Mouse (Mus musculus) neural tube, embryonic 14.5 days (tissue): Measurements from ENCODE around the gene Hepacam. TPM values are rescaled to one million over a fixed set of nuclear protein-coding genes. Genes with fewer than 3 reads are reported as not detected.

Source experiments
- ATAC-seq: fragments of 200-750 bp; cut with Nextera tagmentation; 2 replicates; pipeline ENCODE4 v1.8.0; 2017; ENCODE audit warnings: low read depth, mild to moderate bottlenecking, moderate TSS enrichment, moderate library complexity
- H3K27ac ChIP-seq: fragments of 300-500 bp; sonication (generic); 2 replicates; pipeline ENCODE4 v1.5.1; 2014; ENCODE audit warnings: low read depth, mild to moderate bottlenecking, control low read depth, low read length, moderate library complexity, mixed read lengths
- H3K27me3 ChIP-seq: fragments of 300-500 bp; sonication (generic); 2 replicates; pipeline ENCODE4 v1.6.1; 2014; ENCODE audit warnings: low read length; ENCODE audit not compliant: control insufficient read depth, insufficient read depth
- H3K36me3 ChIP-seq: fragments of 300-500 bp; sonication (generic); 2 replicates; pipeline ENCODE4 v1.6.1; 2014; ENCODE audit warnings: low read length, mixed read lengths; ENCODE audit not compliant: control insufficient read depth, insufficient read depth
- H3K4me1 ChIP-seq: fragments of 300-500 bp; sonication (generic); 2 replicates; pipeline ENCODE4 v1.6.1; 2014; ENCODE audit warnings: low read length; ENCODE audit not compliant: control insufficient read depth, insufficient read depth
- H3K4me2 ChIP-seq: fragments of 300-500 bp; sonication (generic); 2 replicates; pipeline ENCODE4 v1.6.1; 2014; ENCODE audit warnings: mild to moderate bottlenecking, low read depth, low read length, control low read depth
- H3K4me3 ChIP-seq: fragments of 300-500 bp; sonication (generic); 2 replicates; pipeline ENCODE4 v1.5.1; 2014; ENCODE audit warnings: low read depth, low read length, control low read depth, mixed read lengths
- H3K9ac ChIP-seq: fragments of 300-500 bp; sonication (generic); replicated peaks from 2 replicates; pipeline ENCODE4 v1.6.1; 2014; ENCODE audit warnings: low read depth, mild to moderate bottlenecking, control low read depth, low read length, mixed read lengths
- H3K9me3 ChIP-seq: fragments of 300-500 bp; sonication (generic); 2 replicates; pipeline ENCODE4 v1.6.1; 2016; ENCODE audit warnings: low read length; ENCODE audit not compliant: control insufficient read depth
- WGBS: fragments of 180-500 bp; shearing (Covaris S2); extraction: QIAGEN DNeasy Blood & Tissue Kit; methylation state at CpG from one replicate; pipeline ENCODE4 v1.1.7; 2014; 5-methylcytosine and 5-hydroxymethylcytosine counted together
- polyA plus RNA-seq: library from polyadenylated mRNA; unstranded; fragments of >200 nt; fragmentation: Nextera tagmentation; extraction: Ambion mirVana; gene quantifications from 2 replicates; pipeline ENCODE4 v1.2.1, GENCODE M21; 2014

Hepacam gene
- polyA plus RNA-seq, result 10.5 and 20.8 TPM in 2 replicates

DNA sequence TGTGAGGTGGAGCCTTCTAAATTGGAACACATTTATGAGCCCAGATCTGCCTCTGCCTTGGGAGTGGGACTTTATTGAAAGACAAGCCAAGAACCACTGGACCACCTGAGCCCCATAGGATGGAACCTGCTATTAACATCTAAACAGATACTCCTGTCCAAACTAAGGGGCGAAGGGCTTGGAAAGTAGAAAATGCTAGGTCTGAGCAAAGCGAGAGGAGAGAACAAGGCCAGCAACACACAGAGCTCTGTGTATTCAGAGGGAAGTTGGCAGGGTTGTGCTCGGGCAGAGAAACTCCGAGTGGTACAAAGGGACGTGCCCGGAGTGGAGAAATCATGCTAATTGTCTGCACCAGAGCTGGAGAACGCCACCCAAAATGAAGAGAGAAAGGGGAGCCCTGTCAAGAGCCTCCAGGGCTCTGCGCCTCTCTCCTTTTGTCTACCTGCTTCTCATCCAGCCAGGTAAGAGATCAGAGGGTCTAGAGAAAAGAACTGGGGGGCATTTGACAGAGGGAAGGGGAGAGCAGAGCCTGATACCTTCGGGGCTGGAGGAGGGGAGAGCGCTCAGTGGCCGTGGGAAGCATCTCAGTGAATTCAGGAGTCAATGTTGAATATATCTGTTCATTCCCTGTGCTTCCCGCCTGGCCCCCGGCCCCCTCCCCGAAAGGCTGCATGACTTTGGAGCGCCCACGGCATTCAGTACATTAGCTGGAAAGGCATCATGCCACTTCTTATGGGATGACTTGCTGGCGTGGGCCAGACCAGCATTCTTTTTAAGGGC is at the start of gene Hepacam:
TSS of gene Hepacam (plus strand) at position 51 of the 780 bp plus-strand sequence.
- H3K4me2 ChIP-seq, result 0 out of 2 replicates have a peak within 1 kb of the TSS, but pooled peaks have one; percentile 8
- H3K4me1 ChIP-seq, result no peaks in the 10 kb centered on the region
- H3K9me3 ChIP-seq, result no peaks in the 10 kb centered on the region
- no peaks in the 10 kb centered on the region for H3K27me3 ChIP-seq
- peak; percentile 71; the same call in 1 of the 2 replicates for ATAC-seq
- no peaks in the 10 kb centered on the region for H3K36me3 ChIP-seq
- peak within 1 kb of the TSS; percentile 78 for H3K27ac ChIP-seq
- no peak within 1 kb of the TSS for H3K9ac ChIP-seq
- 0 out of 2 replicates have a peak within 1 kb of the TSS, but pooled peaks have one; percentile 7 for H3K4me3 ChIP-seq
- 83% methylated on average over 17 of the region's 17 CpGs for WGBS

DNA sequence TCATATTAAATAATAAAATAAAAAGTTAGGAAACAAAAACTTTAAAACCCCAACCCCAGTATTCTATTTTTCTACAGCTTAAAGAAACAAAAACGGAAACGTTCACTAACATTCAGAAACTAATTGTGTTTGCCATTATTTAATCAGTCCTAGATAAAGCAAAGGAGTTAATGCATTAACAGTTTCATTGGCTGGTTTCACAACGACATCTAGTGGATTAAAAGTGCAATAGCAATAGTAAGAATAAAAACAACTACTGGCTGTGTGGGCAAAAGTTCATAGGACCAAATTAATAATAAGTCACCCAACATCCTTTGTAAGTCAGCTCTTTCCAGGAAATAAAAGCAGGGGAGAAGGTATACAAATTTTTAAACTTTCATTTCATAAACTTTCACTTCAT is 37.7 kb upstream of the Hepacam start:
- Histone ChIP-seq H3K4me2 (no peak overlapping the region), H3K27ac (no peak overlapping the region), H3K27me3 (no peaks in the 10 kb centered on the region), H3K9ac (no peak overlapping the region), H3K36me3 (no peaks in the 10 kb centered on the region), H3K9me3 (no peaks in the 10 kb centered on the region), H3K4me3 (no peak overlapping the region), H3K4me1 (no peaks in the 10 kb centered on the region)
- WGBS, result 44% methylated on average over 3 of the region's 3 CpGs
- no peak for ATAC-seq

- WGBS, result 85% methylated on average over 3 of the region's 3 CpGs
- no peak overlapping the region for H3K4me3 ChIP-seq
- no peak for ATAC-seq
Observed at GRCm38 (mm10) chr9:37345406-37345805, 21.7 kb upstream of the Hepacam start.

GRCm38 (mm10) chr9:37347184-37347987 is 19.8 kb upstream of the Hepacam start:
- Histone ChIP-seq H3K4me3 (peak overlapping the region; percentile 78), H3K27me3 (no peaks in the 10 kb centered on the region), H3K27ac (peak overlapping the region; percentile 91), H3K9ac (peak overlapping the region; percentile 78), H3K36me3 (no peaks in the 10 kb centered on the region), H3K4me1 (peaks cover 13% of the 10 kb centered on the region), H3K9me3 (no peaks in the 10 kb centered on the region), H3K4me2 (peak overlapping the region; percentile 89)
- 24% methylated on average over 12 of the region's 12 CpGs for WGBS
- peak; percentile 21 for ATAC-seq

More at GRCm38 (mm10) chr9:37345406-37345805, 21.7 kb upstream of the Hepacam start:
- Histone ChIP-seq H3K4me2 (no peak overlapping the region), H3K4me1 (peaks cover 13% of the 10 kb centered on the region), H3K9me3 (no peaks in the 10 kb centered on the region), H3K9ac (no peak overlapping the region), H3K27ac (no peak overlapping the region), H3K36me3 (no peaks in the 10 kb centered on the region), H3K27me3 (no peaks in the 10 kb centered on the region)

DNA sequence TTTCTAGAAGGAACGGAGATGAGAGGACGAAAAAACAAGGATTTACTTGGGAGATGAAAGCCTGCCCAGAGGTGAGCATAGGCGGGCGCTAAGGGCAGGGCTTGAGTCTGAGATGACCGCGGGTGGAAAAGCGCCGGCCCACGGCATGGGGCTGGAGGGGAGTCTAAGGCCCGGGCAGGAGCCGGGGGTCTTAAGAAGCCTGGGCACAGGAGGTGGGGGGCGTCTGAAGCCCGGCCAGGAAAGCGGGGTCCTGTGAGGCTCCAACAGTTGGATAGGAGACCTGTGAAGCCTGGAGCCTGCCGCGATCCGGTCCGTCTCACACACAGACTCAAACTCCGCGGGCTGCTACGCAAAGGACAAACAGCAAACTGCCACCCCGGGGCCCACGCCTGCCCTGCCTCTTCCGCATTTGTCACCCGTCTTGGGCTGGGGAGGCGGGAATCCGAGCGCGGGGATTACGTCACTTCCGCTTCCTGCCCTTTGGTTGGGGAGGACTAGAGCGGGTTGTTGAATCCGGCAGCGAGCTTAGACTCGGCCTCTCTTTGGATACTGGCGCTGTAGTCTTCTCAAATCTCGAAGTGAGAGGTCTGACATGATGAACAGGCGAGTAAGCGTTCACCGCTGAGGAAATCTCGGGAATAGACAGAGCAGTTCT is 19.0 kb upstream of the Hepacam start, which contains the start of gene Ccdc15:
TSS of gene Ccdc15 (minus strand) at position 445 of the 655 bp plus-strand sequence.
- Histone ChIP-seq H3K4me1 (peaks cover 13% of the 10 kb centered on the region), H3K9ac (peak within 1 kb of the TSS; percentile 78), H3K4me3 (peak within 1 kb of the TSS; percentile 78), H3K9me3 (no peaks in the 10 kb centered on the region), H3K36me3 (no peaks in the 10 kb centered on the region), H3K27ac (peak within 1 kb of the TSS; percentile 91), H3K27me3 (no peaks in the 10 kb centered on the region), H3K4me2 (peak within 1 kb of the TSS; percentile 89)
- ATAC-seq, result peak; percentile 99
- 0% methylated on average over 41 of the region's 41 CpGs for WGBS

GRCm38 (mm10) chr9:37349050-37349449 is 18.1 kb upstream of the Hepacam start:
- H3K36me3 ChIP-seq, result no peaks in the 10 kb centered on the region
- H3K4me2 ChIP-seq, result peak overlapping the region; percentile 89
- H3K4me1 ChIP-seq, result peaks cover 13% of the 10 kb centered on the region
- WGBS, result 92% methylated on average over 3 of the region's 3 CpGs
- H3K27me3 ChIP-seq, result no peaks in the 10 kb centered on the region
- H3K4me3 ChIP-seq, result peak overlapping the region; percentile 78
- no peak for ATAC-seq
- H3K9me3 ChIP-seq, result no peaks in the 10 kb centered on the region
- peak overlapping the region; percentile 78 for H3K9ac ChIP-seq
- H3K27ac ChIP-seq, result peak overlapping the region; percentile 91; the same call in 1 of the 2 replicates

DNA sequence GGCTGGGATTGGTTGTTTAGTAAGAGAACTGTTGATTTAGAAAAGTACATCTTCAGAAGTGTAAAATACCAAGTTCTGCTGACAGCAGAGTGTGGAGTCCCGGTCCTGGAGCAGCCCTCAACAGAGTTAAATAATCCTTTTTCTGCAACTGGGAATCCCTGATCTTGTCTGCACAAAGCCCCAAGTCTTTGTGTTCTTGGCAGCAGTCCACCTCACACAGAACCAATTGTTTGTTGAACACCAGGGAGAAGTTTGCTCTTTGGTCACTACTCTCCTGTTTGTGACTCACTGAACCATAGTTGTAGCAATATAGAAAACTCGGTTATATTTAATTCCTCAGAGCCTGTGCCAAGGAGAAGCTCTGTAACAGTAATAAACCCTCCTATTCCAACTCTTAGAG is 15.9 kb upstream of the Hepacam start:
- H3K36me3 ChIP-seq, result no peaks in the 10 kb centered on the region
- ATAC-seq, result no peak
- peaks cover 13% of the 10 kb centered on the region for H3K4me1 ChIP-seq
- H3K4me2 ChIP-seq, result no peak overlapping the region
- H3K9me3 ChIP-seq, result no peaks in the 10 kb centered on the region
- no peaks in the 10 kb centered on the region for H3K27me3 ChIP-seq
- WGBS, result 48% methylated on average over 2 of the region's 2 CpGs
- no peak overlapping the region for H3K4me3 ChIP-seq
- H3K9ac ChIP-seq, result no peak overlapping the region
- no peak overlapping the region for H3K27ac ChIP-seq

DNA sequence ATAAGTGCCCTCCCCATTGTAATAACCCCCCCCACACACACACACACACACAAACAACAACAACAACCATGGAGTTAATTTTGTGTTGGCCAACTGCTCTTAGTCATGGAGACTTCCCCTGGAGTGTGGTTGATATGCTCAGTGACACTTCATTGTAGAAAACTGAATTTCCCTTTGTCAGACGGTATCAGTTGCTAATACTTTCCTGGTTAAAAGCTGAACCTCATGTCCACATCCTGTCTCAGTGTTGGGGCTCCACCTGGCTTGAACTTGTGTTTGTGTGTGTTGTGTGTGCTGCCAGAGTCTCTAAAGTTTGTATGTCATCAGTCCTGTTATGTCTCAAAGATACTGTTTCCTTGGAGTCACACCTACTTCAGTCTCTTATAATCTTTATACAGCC is 12.7 kb upstream of the Hepacam start:
- Histone ChIP-seq H3K4me1 (no peaks in the 10 kb centered on the region), H3K27ac (no peak overlapping the region), H3K4me3 (no peak overlapping the region), H3K4me2 (no peak overlapping the region), H3K9me3 (no peaks in the 10 kb centered on the region), H3K36me3 (no peaks in the 10 kb centered on the region), H3K9ac (no peak overlapping the region), H3K27me3 (no peaks in the 10 kb centered on the region)
- ATAC-seq, result no peak
- WGBS, result 84% methylated on average over 1 of the region's 1 CpGs
